12 mouse cellular contexts compared by ENCODE assay signal in genomic region chr7:31034789-31035188, GRCm38 (mm10). TPM values are rescaled to one million over a fixed set of nuclear protein-coding genes. Genes with fewer than 3 reads are reported as not detected.
A peak's percentile ranks its signal among the peaks of the same experiment; 100 is the strongest.
DNase-seq lines count a peak whose midpoint lies in the region; ATAC-seq and TF ChIP-seq lines count a peak whose summit lies in the region.
"Had no signal": no experiment of that assay in that cellular context is flagged by ENCODE, and none has a peak within 500 bp of the region (broad histone marks: within the 10 kb centered on the region; RNA-seq: fewer than 3 reads in every experiment).

No protein-coding gene starts in this region.

- no peak for ATAC-seq in hindbrain, embryonic 11.5 days (ENCODE audit: low FRiP score)
- ATAC-seq in hindbrain, embryonic 14.5 days (ENCODE audit: low FRiP score) = no peak
- ATAC-seq in liver, postnatal 0 days = 0 out of 2 replicates have a peak, but pooled peaks have one; percentile 33
- ATAC-seq: Patski had no signal

- H3K9ac ChIP-seq in hindbrain, embryonic 11.5 days (ENCODE audit: low read depth, low read length) = no peak overlapping the region
- H3K9ac ChIP-seq in hindbrain, embryonic 14.5 days = no peak overlapping the region
- no peak overlapping the region for H3K9ac ChIP-seq in liver, postnatal 0 days (replicated peaks)

- no peak for TF ChIP-seq EP300 in liver, postnatal 0 days (IDR thresholded peaks at IDR 0.05; ENCODE audit: low read depth)

- H3K4me1 ChIP-seq in hindbrain, embryonic 11.5 days (replicated peaks; ENCODE audit: control insufficient read depth, insufficient read depth, low read length) = no peaks in the 10 kb centered on the region
- H3K4me1 ChIP-seq in hindbrain, embryonic 14.5 days (replicated peaks; ENCODE audit: control insufficient read depth, insufficient read depth, low read length) = no peaks in the 10 kb centered on the region
- H3K4me1 ChIP-seq in thymus, adult 2 months (replicated peaks; ENCODE audit: control insufficient read depth, insufficient read depth, low read length) = peaks cover 70% of the 10 kb centered on the region
- peaks cover 13% of the 10 kb centered on the region for H3K4me1 ChIP-seq in liver, postnatal 0 days (ENCODE audit: insufficient read depth)
- H3K4me1 ChIP-seq: forebrain, embryonic 10.5 days had no signal

- no peak overlapping the region for H3K4me3 ChIP-seq in hindbrain, embryonic 11.5 days (ENCODE audit: low read depth, low read length)
- no peak overlapping the region for H3K4me3 ChIP-seq in hindbrain, embryonic 14.5 days (replicated peaks; ENCODE audit: low read length)
- no peak overlapping the region for H3K4me3 ChIP-seq in thymus, adult 2 months (ENCODE audit: control insufficient read depth, insufficient read depth, low read length)
- H3K4me3 ChIP-seq in liver, postnatal 0 days (ENCODE audit: low read depth, low read length) = no peak overlapping the region
- H3K4me3 ChIP-seq: forebrain, embryonic 10.5 days had no signal

- 64% methylated on average over 11 of the region's 11 CpGs for WGBS in hindbrain, embryonic 11.5 days
- 66% methylated on average over 11 of the region's 11 CpGs for WGBS in hindbrain, embryonic 14.5 days
- WGBS in thymus, adult 2 months = 73% methylated on average over 11 of the region's 11 CpGs
- 45% methylated on average over 11 of the region's 11 CpGs for WGBS in liver, postnatal 0 days (ENCODE audit: insufficient replicate concordance)

- H3K27me3 ChIP-seq in hindbrain, embryonic 11.5 days (ENCODE audit: control insufficient read depth, insufficient read depth, low read length) = no peaks in the 10 kb centered on the region
- H3K27me3 ChIP-seq in hindbrain, embryonic 14.5 days (ENCODE audit: control insufficient read depth, insufficient read depth, low read length) = no peaks in the 10 kb centered on the region
- H3K27me3 ChIP-seq in thymus, adult 2 months (ENCODE audit: control insufficient read depth, insufficient read depth, low read length) = no peaks in the 10 kb centered on the region
- H3K27me3 ChIP-seq in liver, postnatal 0 days (ENCODE audit: insufficient read depth, low read length) = no peaks in the 10 kb centered on the region
- H3K27me3 ChIP-seq: Patski had no signal

- TF ChIP-seq CTCF in thymus, adult 2 months (IDR thresholded peaks at IDR 0.05; ENCODE audit: borderline replicate concordance, control insufficient read depth, extremely low read depth, insufficient read depth, low read length, poor library complexity) = 0 out of 2 replicates have a peak, but pooled peaks have one; percentile 69
- TF ChIP-seq CTCF in liver, postnatal 0 days (IDR thresholded peaks at IDR 0.05; ENCODE audit: low read depth) = peak; percentile 66

- intact Hi-C loops in gastrocnemius, postnatal 14 days (cut with DNase I; ENCODE audit: low total_unique reads) = no loop called here

- no peaks in the 10 kb centered on the region for H3K36me3 ChIP-seq in hindbrain, embryonic 11.5 days (ENCODE audit: control insufficient read depth, insufficient read depth, low read length)
- H3K36me3 ChIP-seq in hindbrain, embryonic 14.5 days (replicated peaks; ENCODE audit: control insufficient read depth, insufficient read depth) = no peaks in the 10 kb centered on the region
- 0 out of 2 replicates have a peak, but pooled peaks cover 3% of the 10 kb centered on the region for H3K36me3 ChIP-seq in thymus, adult 2 months (ENCODE audit: control insufficient read depth, insufficient read depth, low read length)
- no peaks in the 10 kb centered on the region for H3K36me3 ChIP-seq in liver, postnatal 0 days (replicated peaks; ENCODE audit: insufficient read depth, low read length)
- H3K36me3 ChIP-seq: forebrain, embryonic 10.5 days had no signal

- H3K9me3 ChIP-seq in hindbrain, embryonic 11.5 days (ENCODE audit: control insufficient read depth, low read length) = no peaks in the 10 kb centered on the region
- no peaks in the 10 kb centered on the region for H3K9me3 ChIP-seq in hindbrain, embryonic 14.5 days (ENCODE audit: control insufficient read depth, low read length)
- H3K9me3 ChIP-seq in liver, postnatal 0 days (ENCODE audit: low read length) = no peaks in the 10 kb centered on the region
- H3K9me3 ChIP-seq: forebrain, embryonic 10.5 days had no signal

- no peak for TF ChIP-seq POLR2A in thymus, adult 2 months (IDR thresholded peaks at IDR 0.05; ENCODE audit: control insufficient read depth, extremely low read depth, insufficient read depth, low read length, poor library complexity)

- no peak overlapping the region for H3K27ac ChIP-seq in hindbrain, embryonic 11.5 days (ENCODE audit: low read depth, low read length)
- H3K27ac ChIP-seq in hindbrain, embryonic 14.5 days = no peak overlapping the region
- peak overlapping the region; percentile 89 for H3K27ac ChIP-seq in thymus, adult 2 months (ENCODE audit: control insufficient read depth, insufficient read depth, low read length)
- H3K27ac ChIP-seq in liver, postnatal 0 days (ENCODE audit: low read depth) = no peak overlapping the region; the same call in 1 of the 2 replicates
- H3K27ac ChIP-seq: forebrain, embryonic 10.5 days had no signal

- H3K4me2 ChIP-seq in hindbrain, embryonic 11.5 days (replicated peaks; ENCODE audit: low read depth, low read length) = no peak overlapping the region
- H3K4me2 ChIP-seq in hindbrain, embryonic 14.5 days (replicated peaks) = no peak overlapping the region
- H3K4me2 ChIP-seq in liver, postnatal 0 days (ENCODE audit: low read depth, low read length) = no peak overlapping the region

- peak; percentile 15 for DNase-seq in hindbrain, embryonic 11.5 days (ENCODE audit: low spot score)
- DNase-seq in hindbrain, embryonic 14.5 days (ENCODE audit: low spot score) = no peak
- DNase-seq in thymus, adult 2 months = peak; percentile 64
- no peak for DNase-seq in thymus, adult 18-20 months
- DNase-seq in liver, postnatal 0 days = peak; percentile 61
- no peak for DNase-seq in gastrocnemius, postnatal 14 days
- DNase-seq in urinary bladder, postnatal 4 days (ENCODE audit: low spot score in 2 of 2) = no peak
- DNase-seq in right cerebral cortex, adult 18-20 months = no peak
- DNase-seq: cerebellum, adult 2 months had no signal

RNA-seq across cellular contexts. Expression of gene Fxyd5, which starts 7.5 kb away (rescaled TPM):
- 12.3 and 14.1 TPM in 2 replicates for polyA plus RNA-seq in hindbrain, embryonic 11.5 days (2014; fragmentation: Nextera tagmentation; extraction: Ambion mirVana)
- polyA plus RNA-seq in hindbrain, embryonic 14.5 days (2014; fragmentation: Nextera tagmentation; extraction: Ambion mirVana) = 13.6 and 14.8 TPM in 2 replicates
- polyA plus RNA-seq in thymus, adult 2 months (2012; rRNA removed) = 247 and 283 TPM in 2 replicates
- 25.8 and 29.4 TPM in 2 replicates for polyA plus RNA-seq in liver, postnatal 0 days (2015; fragmentation: Nextera tagmentation; extraction: Ambion mirVana)
- 10 to 100 TPM; 12.6 to 14.3 TPM for total RNA-seq in gastrocnemius, postnatal 14 days (2021)

RNA-seq across cellular contexts. Expression of gene Fxyd7, which starts 16.5 kb away (rescaled TPM):
- 8.7 and 12.6 TPM in 2 replicates for polyA plus RNA-seq in hindbrain, embryonic 11.5 days (2014; fragmentation: Nextera tagmentation; extraction: Ambion mirVana)
- polyA plus RNA-seq in hindbrain, embryonic 14.5 days (2014; fragmentation: Nextera tagmentation; extraction: Ambion mirVana) = 236 and 249 TPM in 2 replicates
- polyA plus RNA-seq in thymus, adult 2 months (2012; rRNA removed) = 1.4 and 2.2 TPM in 2 replicates
- 0.16 TPM in 1 of 2 replicates, not detected in the other for polyA plus RNA-seq in liver, postnatal 0 days (2015; fragmentation: Nextera tagmentation; extraction: Ambion mirVana)
- total RNA-seq in gastrocnemius, postnatal 14 days (2021) = 1 to 10 TPM; 2.0 to 2.1 TPM
- polyA plus RNA-seq: Patski had no signal

RNA-seq across cellular contexts. Expression of gene Fxyd1, which starts 22.2 kb away (rescaled TPM):
- polyA plus RNA-seq in hindbrain, embryonic 11.5 days (2014; fragmentation: Nextera tagmentation; extraction: Ambion mirVana) = 15.6 and 18.1 TPM in 2 replicates
- polyA plus RNA-seq in hindbrain, embryonic 14.5 days (2014; fragmentation: Nextera tagmentation; extraction: Ambion mirVana) = 34.1 and 59.0 TPM in 2 replicates
- polyA plus RNA-seq in thymus, adult 2 months (2012; rRNA removed) = 46.4 and 107 TPM in 2 replicates
- polyA plus RNA-seq in liver, postnatal 0 days (2015; fragmentation: Nextera tagmentation; extraction: Ambion mirVana) = 300 and 302 TPM in 2 replicates
- total RNA-seq in gastrocnemius, postnatal 14 days (2021) = 1,000 to 10,000 TPM; 1,292 to 1,295 TPM
- polyA plus RNA-seq: Patski had no signal

RNA-seq across cellular contexts. Expression of gene Lgi4, which starts 24.4 kb away (rescaled TPM):
- 1.0 and 2.8 TPM in 2 replicates for polyA plus RNA-seq in hindbrain, embryonic 11.5 days (2014; fragmentation: Nextera tagmentation; extraction: Ambion mirVana)
- 0.28 and 0.60 TPM in 2 replicates for polyA plus RNA-seq in hindbrain, embryonic 14.5 days (2014; fragmentation: Nextera tagmentation; extraction: Ambion mirVana)
- polyA plus RNA-seq in thymus, adult 2 months (2012; rRNA removed) = 1.1 and 1.8 TPM in 2 replicates
- 0.11 TPM in 1 of 2 replicates, not detected in the other for polyA plus RNA-seq in liver, postnatal 0 days (2015; fragmentation: Nextera tagmentation; extraction: Ambion mirVana)
- total RNA-seq in gastrocnemius, postnatal 14 days (2021) = 1 to 10 TPM; 6.2 to 8.7 TPM

RNA-seq across cellular contexts. Expression of gene Fxyd3, which starts 41.7 kb away (rescaled TPM):
- 6.3 and 8.6 TPM in 2 replicates for polyA plus RNA-seq in hindbrain, embryonic 11.5 days (2014; fragmentation: Nextera tagmentation; extraction: Ambion mirVana)
- 0.66 TPM in 1 of 2 replicates, not detected in the other for polyA plus RNA-seq in hindbrain, embryonic 14.5 days (2014; fragmentation: Nextera tagmentation; extraction: Ambion mirVana)
- 23.5 and 34.7 TPM in 2 replicates for polyA plus RNA-seq in thymus, adult 2 months (2012; rRNA removed)
- polyA plus RNA-seq in liver, postnatal 0 days (2015; fragmentation: Nextera tagmentation; extraction: Ambion mirVana) = 3.4 TPM in 2 replicates
- 1 to 10 TPM; 1.9 to 3.3 TPM for total RNA-seq in gastrocnemius, postnatal 14 days (2021)
- total RNA-seq: layer of hippocampus, postnatal 25 days had no signal
- polyA plus RNA-seq: Patski had no signal

Comparison
In these comparisons a context has a peak if more than half of its experiments do, and no peak if none do; other contexts are left out.
1. DNase-seq: peak in hindbrain, embryonic 11.5 days (single experiment), thymus, adult 2 months (single experiment) and liver, postnatal 0 days (single experiment); none in hindbrain, embryonic 14.5 days (single experiment), thymus, adult 18-20 months (0 of 2), gastrocnemius, postnatal 14 days (single experiment), urinary bladder, postnatal 4 days (0 of 2) and right cerebral cortex, adult 18-20 months (single experiment).
2. RNA of gene Fxyd7, which starts 16.5 kb away (polyA plus RNA-seq): 236 to 249 TPM in hindbrain, embryonic 14.5 days; 8.7 to 12.6 TPM in hindbrain, embryonic 11.5 days, 1.4 to 2.2 TPM in thymus, adult 2 months and 0.16 TPM in liver, postnatal 0 days; every median in the first group is over 10 times any median in the second.